Mouse (Mus musculus): Measurements from ENCODE around the gene Dnhd1. TPM values are rescaled to one million over a fixed set of nuclear protein-coding genes. Genes with fewer than 3 reads are reported as not detected.

Gene Dnhd1
- total RNA-seq, 2 experiments from 2014 or later: 0.36 to 0.59 TPM

- Histone ChIP-seq H3K4me3 (no peak overlapping the region), H3K27ac (no peak overlapping the region)
- intact Hi-C loops (cut with DNase I): no loop called here
- no peak for TF ChIP-seq CTCF (IDR thresholded peaks at IDR 0.05)
- DNase-seq: no peak
These were observed 97.1 kb downstream of the Dnhd1 start for GRCm38 (mm10) chr7:105747776-105748175.

GRCm38 (mm10) chr7:105751491-105752433 is 101.1 kb downstream of the Dnhd1 start, which contains the start of gene Tpp1:
Tpp1 (minus strand) TSS chr7:105752235.
- intact Hi-C loops (cut with DNase I): no loop called here
- peak within 1 kb of the TSS; percentile 89 for H3K4me3 ChIP-seq
- peak within 1 kb of the TSS; percentile 92 for H3K27ac ChIP-seq
- peak; percentile 92 for DNase-seq
- no peak for TF ChIP-seq CTCF (IDR thresholded peaks at IDR 0.05)

- Histone ChIP-seq H3K27ac (no peak overlapping the region), H3K4me3 (no peak overlapping the region)
- TF ChIP-seq CTCF (IDR thresholded peaks at IDR 0.05): no peak
- intact Hi-C loops (cut with DNase I): no loop called here
- no peak for DNase-seq
These were observed 102.1 kb downstream of the Dnhd1 start for GRCm38 (mm10) chr7:105752716-105753115.

- no peak for DNase-seq
- no peak for TF ChIP-seq CTCF (IDR thresholded peaks at IDR 0.05)
- intact Hi-C loops (cut with DNase I): no loop called here
- no peak overlapping the region for H3K4me3 ChIP-seq
- no peak overlapping the region for H3K27ac ChIP-seq
These were observed 102.7 kb downstream of the Dnhd1 start for GRCm38 (mm10) chr7:105753281-105753680.

- H3K4me3 ChIP-seq: peak overlapping the region; percentile 4; the same call in 1 of the 2 replicates
- no peak for DNase-seq
- no peak for TF ChIP-seq CTCF (IDR thresholded peaks at IDR 0.05)
- H3K27ac ChIP-seq: no peak overlapping the region
- intact Hi-C loops (cut with DNase I): no loop called here
These were observed 111.3 kb downstream of the Dnhd1 start for GRCm38 (mm10) chr7:105761813-105762484.

- Histone ChIP-seq H3K27ac (no peak overlapping the region), H3K4me3 (peak overlapping the region; percentile 4; the same call in 1 of the 2 replicates)
- no peak for TF ChIP-seq CTCF (IDR thresholded peaks at IDR 0.05)
- no peak for DNase-seq
- intact Hi-C loops (cut with DNase I): no loop called here
These were observed 112.1 kb downstream of the Dnhd1 start for GRCm38 (mm10) chr7:105762517-105763270.

GRCm38 (mm10) chr7:105764331-105764730 is 113.7 kb downstream of the Dnhd1 start:
- Histone ChIP-seq H3K4me3 (no peak overlapping the region), H3K27ac (no peak overlapping the region)
- DNase-seq: no peak
- no peak for TF ChIP-seq CTCF (IDR thresholded peaks at IDR 0.05)
- intact Hi-C loops (cut with DNase I): no loop called here

GRCm38 (mm10) chr7:105767729-105768165 is 117.1 kb downstream of the Dnhd1 start:
- peak overlapping the region; percentile 44 for H3K27ac ChIP-seq

GRCm38 (mm10) chr7:105769959-105770358 is 119.3 kb downstream of the Dnhd1 start:
- peak; percentile 64 for DNase-seq
- intact Hi-C loops (cut with DNase I): no loop called here
- TF ChIP-seq CTCF (IDR thresholded peaks at IDR 0.05): no peak
- Histone ChIP-seq H3K4me3 (no peak overlapping the region), H3K27ac (peak overlapping the region; percentile 46)

More at GRCm38 (mm10) chr7:105767729-105768165, 117.1 kb downstream of the Dnhd1 start:
- DNase-seq: no peak
- H3K4me3 ChIP-seq: no peak overlapping the region; the same call in 1 of the 2 replicates
- TF ChIP-seq CTCF (IDR thresholded peaks at IDR 0.05): no peak
- intact Hi-C loops (cut with DNase I): no loop called here

Other genes starting within 250 kb of the Dnhd1 start
- not detected for gene Cnga4, start 246.3 kb upstream of the Dnhd1 start, total RNA-seq (2021)
- gene Cckbr, start 225.1 kb upstream of the Dnhd1 start, total RNA-seq (2021): not detected
- gene Cavin3, start 168.5 kb upstream of the Dnhd1 start, total RNA-seq (2021): 10 to 100 TPM in 1 of 2 experiments, 1 to 10 TPM in 1; 7.6 to 12.7 TPM
- 10 to 100 TPM; 53.4 to 56.8 TPM for gene Smpd1, start 96.5 kb upstream of the Dnhd1 start, total RNA-seq (2021)
- gene Apbb1, start 69.2 kb upstream of the Dnhd1 start, total RNA-seq (2021): 1 to 10 TPM; 7.1 to 7.2 TPM
- gene Hpx, start 50.7 kb upstream of the Dnhd1 start, total RNA-seq (2021): not detected
- gene Trim3, start 17.3 kb upstream of the Dnhd1 start, total RNA-seq (2021): 10 to 100 TPM; 14.7 to 16.4 TPM
- 10 to 100 TPM; 53.3 to 64.0 TPM for gene Timm10b, start 10.8 kb upstream of the Dnhd1 start, total RNA-seq (2021)
- 10 to 100 TPM in 1 of 2 experiments, 1 to 10 TPM in 1; 8.8 to 10.5 TPM for gene Arfip2, start 10.4 kb upstream of the Dnhd1 start, total RNA-seq (2021)
- 1 to 10 TPM in 1 of 2 experiments, under 1 TPM in 1; 0.64 to 3.4 TPM for gene Gm45799, start 10.3 kb upstream of the Dnhd1 start, total RNA-seq (2021)
- gene Ilk, start 85.8 kb downstream of the Dnhd1 start, total RNA-seq (2021): 10 to 100 TPM; 41.8 to 49.1 TPM
- gene Rrp8, start 86.6 kb downstream of the Dnhd1 start, total RNA-seq (2021): 10 to 100 TPM; 12.2 to 12.3 TPM
- gene Taf10, start 93.5 kb downstream of the Dnhd1 start, total RNA-seq (2021): 100 to 1,000 TPM in 1 of 2 experiments, 10 to 100 TPM in 1; 78.6 to 100 TPM
- 10 to 100 TPM; 42.3 to 45.8 TPM for gene Tpp1, start 101.4 kb downstream of the Dnhd1 start, total RNA-seq (2021)
- gene Dchs1, start 136.8 kb downstream of the Dnhd1 start, total RNA-seq (2021): 1 to 10 TPM; 2.1 to 5.0 TPM
- 100 to 1,000 TPM; 108 to 112 TPM for gene Mrpl17, start 160.3 kb downstream of the Dnhd1 start, total RNA-seq (2021)

All from gastrocnemius, adult 2 months (tissue).